Mouse (Mus musculus) liver, embryonic 11.5 days (tissue): ENCODE measurements around the gene Mamdc2. TPM values are rescaled to one million over a fixed set of nuclear protein-coding genes. Genes with fewer than 3 reads are reported as not detected.

Source experiments
- ATAC-seq: fragments of 200-750 bp; cut with Nextera tagmentation; replicated peaks from 2 replicates; pipeline ENCODE4 v1.8.0; 2017; ENCODE audit warnings: moderate number of reproducible peaks, mild to moderate bottlenecking, moderate TSS enrichment, moderate library complexity; ENCODE audit not compliant: low FRiP score
- DNase-seq: peaks from one replicate; pipeline ENCODE4 v3.0.0-alpha.2; 2017; ENCODE audit warnings: low spot score
- H3K27ac ChIP-seq: fragments of 300-500 bp; sonication (generic); 2 replicates; pipeline ENCODE4 v1.5.1; 2014; ENCODE audit warnings: mild to moderate bottlenecking, low read depth, low read length, control low read depth
- H3K27me3 ChIP-seq: fragments of 300-500 bp; sonication (generic); replicated peaks from 2 replicates; pipeline ENCODE4 v1.6.1; 2014; ENCODE audit warnings: low read length, mixed read lengths; ENCODE audit not compliant: control insufficient read depth, insufficient read depth
- H3K36me3 ChIP-seq: fragments of 300-500 bp; sonication (generic); 2 replicates; pipeline ENCODE4 v1.6.1; 2014; ENCODE audit warnings: mild to moderate bottlenecking, low read length, moderate library complexity, mixed read lengths; ENCODE audit not compliant: control insufficient read depth, insufficient read depth
- H3K4me1 ChIP-seq: fragments of 300-500 bp; sonication (generic); replicated peaks from 2 replicates; pipeline ENCODE4 v1.6.1; 2014; ENCODE audit warnings: low read length, mixed read lengths; ENCODE audit not compliant: control insufficient read depth, insufficient read depth
- H3K4me2 ChIP-seq: fragments of 300-500 bp; sonication (generic); 2 replicates; pipeline ENCODE4 v1.6.1; 2014; ENCODE audit warnings: mild to moderate bottlenecking, control low read depth, moderate library complexity
- H3K4me3 ChIP-seq: fragments of 300-500 bp; sonication (generic); 2 replicates; pipeline ENCODE4 v1.5.1; 2014; ENCODE audit warnings: low read depth, low read length, control low read depth
- H3K9ac ChIP-seq: fragments of 300-500 bp; sonication (generic); 2 replicates; pipeline ENCODE4 v1.6.1; 2014; ENCODE audit warnings: low read depth, low read length, control low read depth
- H3K9me3 ChIP-seq: fragments of 300-500 bp; sonication (generic); 2 replicates; pipeline ENCODE4 v1.6.1; 2016; ENCODE audit warnings: low read length, inconsistent platforms, mixed read lengths; ENCODE audit not compliant: control insufficient read depth
- WGBS: fragments of 180-500 bp; shearing (Covaris S2); extraction: QIAGEN DNeasy Blood & Tissue Kit; methylation state at CpG from one replicate; pipeline ENCODE4 v1.1.7; 2014; 5-methylcytosine and 5-hydroxymethylcytosine counted together
- polyA plus RNA-seq: library from polyadenylated mRNA; unstranded; fragments of >200 nt; fragmentation: Nextera tagmentation; extraction: Ambion mirVana; gene quantifications from 2 replicates; pipeline ENCODE4 v1.2.1, GENCODE M21; 2014

Mamdc2 gene
- polyA plus RNA-seq, 1 experiment from 2014 or later = 0.29 TPM

- DNase-seq = no peak
- Histone ChIP-seq H3K4me1 (no peaks in the 10 kb centered on the region), H3K36me3 (no peaks in the 10 kb centered on the region), H3K27ac (no peak overlapping the region), H3K9me3 (no peaks in the 10 kb centered on the region), H3K9ac (no peak overlapping the region), H3K4me2 (no peak overlapping the region), H3K27me3 (no peaks in the 10 kb centered on the region), H3K4me3 (no peak overlapping the region)
- WGBS = 87% methylated on average over 4 of the region's 4 CpGs
- no peak for ATAC-seq
Observed at GRCm38 (mm10) chr19:23360536-23360935, 87.7 kb downstream of the Mamdc2 start.

DNA sequence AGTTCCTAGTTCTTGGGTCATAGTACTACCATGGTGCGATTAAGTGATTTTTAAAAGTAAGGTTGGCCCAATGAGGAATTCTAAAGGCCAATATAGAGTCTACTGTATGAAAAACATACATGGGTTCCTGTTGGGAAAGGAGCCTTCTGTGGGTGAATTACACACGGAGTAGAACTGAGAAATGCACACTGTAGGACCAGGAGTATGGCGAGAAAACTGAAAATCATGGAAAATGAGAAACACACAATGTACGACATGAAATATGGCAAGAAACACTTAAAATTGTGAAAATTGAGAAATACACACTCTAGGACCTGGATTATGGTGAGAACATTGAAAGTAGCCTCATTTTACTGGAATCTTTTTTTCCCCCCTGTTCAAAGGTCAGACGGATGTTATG is 91.0 kb downstream of the Mamdc2 start:
- WGBS = 83% methylated on average over 5 of the region's 5 CpGs
- H3K36me3 ChIP-seq = no peaks in the 10 kb centered on the region
- DNase-seq = no peak

GRCm38 (mm10) chr19:23354738-23355137 is 93.5 kb downstream of the Mamdc2 start:
- ATAC-seq (no peak), DNase-seq (no peak)
- 50% methylated on average over 6 of the region's 6 CpGs for WGBS
- Histone ChIP-seq H3K27me3 (no peaks in the 10 kb centered on the region), H3K4me2 (no peak overlapping the region), H3K36me3 (no peaks in the 10 kb centered on the region), H3K9me3 (no peaks in the 10 kb centered on the region), H3K9ac (no peak overlapping the region), H3K4me1 (peaks cover 12% of the 10 kb centered on the region), H3K27ac (no peak overlapping the region), H3K4me3 (no peak overlapping the region)

More for the DNA sequence above, 91.0 kb downstream of the Mamdc2 start:
- no peak overlapping the region for H3K27ac ChIP-seq
- no peak overlapping the region for H3K4me2 ChIP-seq
- no peak overlapping the region for H3K4me3 ChIP-seq
- no peak overlapping the region for H3K9ac ChIP-seq
- peaks cover 12% of the 10 kb centered on the region for H3K4me1 ChIP-seq
- H3K9me3 ChIP-seq = no peaks in the 10 kb centered on the region
- H3K27me3 ChIP-seq = no peaks in the 10 kb centered on the region
- ATAC-seq = no peak

GRCm38 (mm10) chr19:23353881-23354401 is 94.3 kb downstream of the Mamdc2 start:
- ATAC-seq (no peak; the same call in 1 of the 2 replicates), DNase-seq (no peak)
- WGBS = 35% methylated on average over 9 of the region's 9 CpGs
- H3K4me3 ChIP-seq = no peak overlapping the region
- H3K27ac ChIP-seq = no peak overlapping the region; the same call in 1 of the 2 replicates
- no peaks in the 10 kb centered on the region for H3K36me3 ChIP-seq
- peaks cover 12% of the 10 kb centered on the region for H3K4me1 ChIP-seq
- no peaks in the 10 kb centered on the region for H3K27me3 ChIP-seq
- H3K9me3 ChIP-seq = no peaks in the 10 kb centered on the region
- no peak overlapping the region for H3K9ac ChIP-seq
- no peak overlapping the region for H3K4me2 ChIP-seq

DNA sequence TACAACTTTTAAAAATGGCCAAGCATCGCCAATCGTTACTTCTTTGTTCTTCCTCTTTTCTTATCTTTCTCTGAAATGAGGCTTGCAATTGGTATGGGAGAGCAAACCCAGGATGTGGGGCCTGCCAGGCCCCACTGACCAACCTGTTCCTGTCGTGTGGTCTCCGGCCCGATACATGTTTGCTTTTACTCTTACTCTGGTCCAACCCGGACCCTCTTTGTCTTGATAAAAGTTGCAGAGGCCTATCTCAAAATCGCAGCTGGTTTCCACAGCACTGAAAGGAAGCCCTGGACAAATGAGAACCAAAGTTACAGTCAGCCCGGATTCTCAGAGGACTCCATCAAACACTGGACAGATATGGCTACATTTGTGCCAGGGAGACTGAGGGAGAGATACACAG is 95.1 kb downstream of the Mamdc2 start:
- no peaks in the 10 kb centered on the region for H3K36me3 ChIP-seq
- peaks cover 12% of the 10 kb centered on the region for H3K4me1 ChIP-seq
- H3K27me3 ChIP-seq = no peaks in the 10 kb centered on the region
- peak overlapping the region; percentile 14; the same call in 1 of the 2 replicates for H3K4me2 ChIP-seq
- H3K9ac ChIP-seq = no peak overlapping the region
- ATAC-seq = 0 out of 2 replicates have a peak, but pooled peaks have one; percentile 29
- DNase-seq = no peak
- H3K9me3 ChIP-seq = no peaks in the 10 kb centered on the region
- H3K27ac ChIP-seq = peak overlapping the region; percentile 13; the same call in 1 of the 2 replicates
- WGBS = 17% methylated on average over 8 of the region's 8 CpGs
- H3K4me3 ChIP-seq = no peak overlapping the region

GRCm38 (mm10) chr19:23351808-23352491 is 96.3 kb downstream of the Mamdc2 start:
- H3K9ac ChIP-seq = no peak overlapping the region
- H3K4me3 ChIP-seq = no peak overlapping the region
- no peaks in the 10 kb centered on the region for H3K27me3 ChIP-seq
- no peak overlapping the region for H3K27ac ChIP-seq
- no peak for ATAC-seq
- 73% methylated on average over 13 of the region's 13 CpGs for WGBS
- no peak for DNase-seq
- no peaks in the 10 kb centered on the region for H3K9me3 ChIP-seq
- H3K4me2 ChIP-seq = no peak overlapping the region
- H3K36me3 ChIP-seq = no peaks in the 10 kb centered on the region
- H3K4me1 ChIP-seq = peaks cover 12% of the 10 kb centered on the region

DNA sequence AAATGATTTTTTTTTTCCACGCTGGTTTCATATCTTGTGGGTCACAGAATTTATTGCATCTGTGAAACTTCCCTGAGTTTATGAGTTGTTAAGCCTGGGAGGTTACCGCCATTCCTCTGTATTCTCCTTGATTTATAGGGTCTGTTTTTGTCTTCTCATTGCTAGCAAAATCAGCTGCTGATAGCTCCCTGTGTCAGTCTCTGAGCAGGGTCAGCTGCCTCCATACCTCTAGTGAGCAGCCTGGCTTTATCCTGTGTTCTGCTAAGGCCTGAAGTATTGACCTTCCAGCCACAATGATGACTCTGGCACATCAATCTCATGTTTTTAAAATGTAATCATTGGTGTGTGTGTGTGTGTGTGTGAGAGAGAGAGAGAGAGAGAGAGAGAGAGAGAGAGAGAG is 98.3 kb downstream of the Mamdc2 start:
- Histone ChIP-seq H3K9ac (no peak overlapping the region), H3K27me3 (no peaks in the 10 kb centered on the region), H3K36me3 (no peaks in the 10 kb centered on the region), H3K4me3 (no peak overlapping the region), H3K9me3 (no peaks in the 10 kb centered on the region), H3K4me1 (peaks cover 12% of the 10 kb centered on the region), H3K4me2 (no peak overlapping the region), H3K27ac (no peak overlapping the region)
- no peak for DNase-seq
- WGBS = 68% methylated on average over 2 of the region's 2 CpGs
- ATAC-seq = no peak

DNA sequence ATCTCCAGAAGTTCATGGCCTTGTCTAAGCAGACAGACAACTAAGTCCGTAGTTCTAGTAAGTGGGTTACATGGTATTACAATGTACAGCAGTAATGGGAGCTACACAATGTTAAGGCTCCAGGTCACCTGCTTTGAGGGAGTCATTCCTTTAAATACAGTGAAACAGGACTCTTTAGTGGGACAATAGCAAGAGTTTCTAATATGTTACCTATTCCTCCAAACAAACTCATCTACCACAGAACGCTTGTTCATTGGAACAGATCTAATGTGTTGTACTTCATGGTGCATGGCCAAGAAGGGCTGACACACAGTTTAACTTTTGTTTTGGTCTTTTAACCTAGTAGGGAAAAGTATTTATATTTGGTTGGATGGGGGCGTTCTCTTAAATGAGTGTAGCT is 105.5 kb downstream of the Mamdc2 start:
- DNase-seq (no peak), ATAC-seq (no peak)
- WGBS = 85% methylated on average over 3 of the region's 3 CpGs
- H3K36me3 ChIP-seq = no peaks in the 10 kb centered on the region
- H3K9ac ChIP-seq = no peak overlapping the region
- H3K27me3 ChIP-seq = no peaks in the 10 kb centered on the region
- H3K27ac ChIP-seq = no peak overlapping the region
- H3K9me3 ChIP-seq = no peaks in the 10 kb centered on the region
- no peaks in the 10 kb centered on the region for H3K4me1 ChIP-seq
- no peak overlapping the region for H3K4me3 ChIP-seq
- H3K4me2 ChIP-seq = no peak overlapping the region

DNA sequence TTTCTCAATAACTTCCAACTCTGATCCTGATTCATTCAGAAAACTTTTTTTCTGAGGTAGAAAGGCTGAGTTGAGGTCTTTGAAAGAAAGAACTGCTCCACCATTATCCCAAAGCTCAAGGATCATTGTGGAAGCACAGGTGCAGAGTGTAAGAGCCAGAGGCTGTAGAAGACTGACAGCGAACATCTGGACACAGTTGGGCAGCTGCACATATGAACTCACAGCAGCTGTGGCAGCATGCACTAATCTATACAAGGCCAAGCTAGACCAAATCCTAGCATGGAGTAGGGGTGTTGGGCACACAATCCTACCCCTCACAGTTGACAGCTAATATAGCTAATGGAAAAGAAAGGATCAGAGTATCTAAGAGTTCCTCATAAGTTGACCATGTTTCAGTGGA is 115.4 kb downstream of the Mamdc2 start:
- DNase-seq (no peak), ATAC-seq (no peak)
- no peak overlapping the region for H3K4me2 ChIP-seq
- H3K9me3 ChIP-seq = no peaks in the 10 kb centered on the region
- no peaks in the 10 kb centered on the region for H3K27me3 ChIP-seq
- H3K9ac ChIP-seq = no peak overlapping the region
- no peaks in the 10 kb centered on the region for H3K4me1 ChIP-seq
- H3K4me3 ChIP-seq = no peak overlapping the region
- H3K27ac ChIP-seq = no peak overlapping the region
- WGBS = 96% methylated on average over 1 of the region's 1 CpGs
- H3K36me3 ChIP-seq = no peaks in the 10 kb centered on the region
